Mouse (Mus musculus) cortical plate, adult 2 months (tissue): ENCODE results near the gene Olfr61.
"Not testable (repeated sequence)": the region's sequence is repeated elsewhere in the genome, so short reads cannot be mapped to it uniquely, and the experiment has no call there.

Experiments
- CTCF ChIP-seq: fragments of 200-500 bp; IDR thresholded peaks from 2 replicates; pipeline ENCODE4 v1.5.1; 2011; ENCODE audit warnings: mild to moderate bottlenecking, control low read depth, low read length; ENCODE audit not compliant: insufficient read depth; ENCODE audit errors: extremely low read depth
- POLR2A ChIP-seq: fragments of 200-500 bp; IDR thresholded peaks from 2 replicates; pipeline ENCODE4 v1.6.1; 2011; ENCODE audit warnings: mild to moderate bottlenecking, low read length, control low read depth; ENCODE audit not compliant: insufficient read depth; ENCODE audit errors: extremely low read depth

GRCm38 (mm10) chr7:140679591-140679990 is 50.8 kb downstream of the Olfr61 start:
- not testable (repeated sequence) for TF ChIP-seq POLR2A, CTCF
